Mouse (Mus musculus) MEL (cell line): ENCODE measurements around the gene Pcnx2. TPM values are rescaled to one million over a fixed set of nuclear protein-coding genes. Genes with fewer than 3 reads are reported as not detected.

ENCODE experiments used
- DNase-seq: peaks from one replicate; pipeline ENCODE4 v3.0.0; 2011; ENCODE audit warnings: low read depth, low spot score
- H3K27ac ChIP-seq: 2 replicates; pipeline ENCODE4 v1.5.1; 2012; ENCODE audit warnings: low read depth, mild to moderate bottlenecking, control low read depth, low read length, moderate library complexity; ENCODE audit not compliant: control insufficient read depth
- H3K27me3 ChIP-seq, 2 experiments: fragments of 150-350 bp in 1 of 2; sonication (generic) in 1 of 2; 2 replicates each; pipeline ENCODE4 v1.6.1; 2012; ENCODE audit warnings: low read length in 2 of 2, mild to moderate bottlenecking in 2 of 2, improper control_type of control experiment in 1 of 2, moderate library complexity in 1 of 2; ENCODE audit not compliant: insufficient read depth in 2 of 2, control insufficient read depth in 1 of 2
- H3K36me3 ChIP-seq, 2 experiments: 2 replicates each; pipeline ENCODE4 v1.6.1; 2012 to 2014; ENCODE audit warnings: low read length in 2 of 2, improper control_type of control experiment in 1 of 2, inconsistent platforms in 1 of 2, mild to moderate bottlenecking in 1 of 2; ENCODE audit not compliant: insufficient read depth in 2 of 2, control insufficient read depth in 1 of 2
- H3K4me1 ChIP-seq, 2 experiments: fragments of 150-350 bp in 1 of 2; sonication (generic) in 1 of 2; 2 replicates each; pipeline ENCODE4 v1.6.1; 2012; ENCODE audit warnings: low read length in 2 of 2, improper control_type of control experiment in 1 of 2, mild to moderate bottlenecking in 1 of 2; ENCODE audit not compliant: insufficient read depth in 2 of 2, control insufficient read depth in 1 of 2
- H3K4me3 ChIP-seq, 2 experiments: fragments of 150-350 bp in 1 of 2; sonication (generic) in 1 of 2; 2 replicates each; pipeline ENCODE4 v1.5.1; 2012; ENCODE audit warnings: low read depth in 2 of 2, low read length in 2 of 2, mild to moderate bottlenecking in 2 of 2, moderate library complexity in 2 of 2, control low read depth in 1 of 2, improper control_type of control experiment in 1 of 2; ENCODE audit not compliant: control insufficient read depth in 1 of 2, insufficient read depth in 1 of 2
- H3K79me2 ChIP-seq: 2 replicates; pipeline ENCODE4 v1.6.1; 2012; ENCODE audit warnings: mild to moderate bottlenecking, low read length, moderate library complexity; ENCODE audit not compliant: control insufficient read depth, poor library complexity, insufficient read depth
- H3K9ac ChIP-seq: 2 replicates; pipeline ENCODE4 v1.6.1; 2012; ENCODE audit warnings: low read depth, mild to moderate bottlenecking, control low read depth, low read length, moderate library complexity; ENCODE audit not compliant: control insufficient read depth, poor library complexity, severe bottlenecking
- H3K9me3 ChIP-seq: fragments of 150-350 bp; sonication (generic); replicated peaks from 2 replicates; pipeline ENCODE4 v1.6.1; 2012; ENCODE audit warnings: mild to moderate bottlenecking, low read length, improper control_type of control experiment, moderate library complexity; ENCODE audit not compliant: insufficient read depth
- BHLHE40 ChIP-seq: IDR thresholded peaks from 2 replicates; pipeline ENCODE4 v1.6.1; 2012; ENCODE audit warnings: low read depth, mild to moderate bottlenecking, inconsistent platforms, low read length, improper control_type of control experiment, borderline replicate concordance
- CHD1 ChIP-seq: IDR thresholded peaks from 2 replicates; pipeline ENCODE4 v1.6.1; 2012; ENCODE audit warnings: low read depth, mild to moderate bottlenecking, inconsistent platforms, low read length, improper control_type of control experiment
- CHD2 ChIP-seq: IDR thresholded peaks from 2 replicates; pipeline ENCODE4 v1.6.1; 2011; ENCODE audit warnings: low read length, improper control_type of control experiment
- CTCF ChIP-seq, 3 experiments: IDR thresholded peaks in 2 of 3; conservative IDR thresholded peaks in 1 of 3; 2 replicates each; pipeline ENCODE4 v1.5.1; 2011 to 2012; ENCODE audit warnings: low read length in 3 of 3, low read depth in 2 of 3, mild to moderate bottlenecking in 2 of 3, improper control_type of control experiment in 1 of 3, inconsistent platforms in 1 of 3, mixed read lengths in 1 of 3, moderate library complexity in 1 of 3; ENCODE audit not compliant: control insufficient read depth in 1 of 3, insufficient read depth in 1 of 3, poor library complexity in 1 of 3, severe bottlenecking in 1 of 3
- ELF1 ChIP-seq: IDR thresholded peaks from 2 replicates; pipeline ENCODE4 v1.6.1; 2014; ENCODE audit warnings: low read depth, mild to moderate bottlenecking, inconsistent platforms, low read length, improper control_type of control experiment, moderate library complexity
- EP300 ChIP-seq, 2 experiments: IDR thresholded peaks; 2 replicates each; pipeline ENCODE4 v1.6.1; 2011; ENCODE audit warnings: improper control_type of control experiment in 2 of 2, low read length in 2 of 2, low read depth in 1 of 2, mild to moderate bottlenecking in 1 of 2
- GABPA ChIP-seq: IDR thresholded peaks from 2 replicates; pipeline ENCODE4 v1.6.1; 2012; ENCODE audit warnings: low read depth, mild to moderate bottlenecking, inconsistent platforms, low read length, improper control_type of control experiment, moderate library complexity
- GATA1 ChIP-seq: IDR thresholded peaks from 2 replicates; pipeline ENCODE4 v1.6.1; 2011; ENCODE audit warnings: low read depth, low read length, improper control_type of control experiment
- HCFC1 ChIP-seq: IDR thresholded peaks from 2 replicates; pipeline ENCODE4 v1.6.1; 2012; ENCODE audit warnings: low read depth, mild to moderate bottlenecking, inconsistent platforms, low read length, improper control_type of control experiment, moderate library complexity
- JUND ChIP-seq: IDR thresholded peaks from 2 replicates; pipeline ENCODE4 v1.6.1; 2011; ENCODE audit warnings: low read depth, mild to moderate bottlenecking, improper control_type of control experiment, low read length
- KAT2A ChIP-seq: conservative IDR thresholded peaks from 2 replicates; pipeline ENCODE4 v1.6.1; 2012; ENCODE audit warnings: low read depth, low read length, improper control_type of control experiment, inconsistent platforms
- MAX ChIP-seq: IDR thresholded peaks from 2 replicates; pipeline ENCODE4 v1.6.1; 2011; ENCODE audit warnings: low read length, improper control_type of control experiment
- MAZ ChIP-seq: IDR thresholded peaks from 2 replicates; pipeline ENCODE4 v1.6.1; 2012; ENCODE audit warnings: low read depth, mild to moderate bottlenecking, inconsistent platforms, low read length, improper control_type of control experiment
- MEF2A ChIP-seq: IDR thresholded peaks from 2 replicates; pipeline ENCODE4 v1.6.1; 2014; ENCODE audit warnings: low read depth, mild to moderate bottlenecking, inconsistent platforms, low read length, improper control_type of control experiment; ENCODE audit not compliant: poor library complexity, insufficient replicate concordance, severe bottlenecking; ENCODE audit errors: extremely low read depth
- MYB ChIP-seq: IDR thresholded peaks from 2 replicates; pipeline ENCODE4 v1.6.1; 2011; ENCODE audit warnings: mild to moderate bottlenecking, low read depth, low read length, improper control_type of control experiment
- NELFE ChIP-seq: IDR thresholded peaks from 2 replicates; pipeline ENCODE4 v1.6.1; 2011; ENCODE audit warnings: low read depth, low read length, improper control_type of control experiment
- NRF1 ChIP-seq: IDR thresholded peaks from 2 replicates; pipeline ENCODE4 v1.6.1; 2014; ENCODE audit warnings: low read depth, mild to moderate bottlenecking, inconsistent platforms, low read length, improper control_type of control experiment, moderate library complexity; ENCODE audit not compliant: poor library complexity, insufficient read depth, severe bottlenecking
- RAD21 ChIP-seq: IDR thresholded peaks from 2 replicates; pipeline ENCODE4 v1.6.1; 2011; ENCODE audit warnings: mild to moderate bottlenecking, low read depth, low read length, improper control_type of control experiment
- TBP ChIP-seq: IDR thresholded peaks from 2 replicates; pipeline ENCODE4 v1.8.0; 2011; ENCODE audit warnings: low read depth, low read length, improper control_type of control experiment
- USF2 ChIP-seq, 2 experiments: IDR thresholded peaks; 2 replicates each; pipeline ENCODE4 v1.6.1; 2011 to 2012; ENCODE audit warnings: improper control_type of control experiment in 2 of 2, low read length in 2 of 2, borderline replicate concordance in 1 of 2, inconsistent platforms in 1 of 2, low read depth in 1 of 2, mild to moderate bottlenecking in 1 of 2; ENCODE audit not compliant: insufficient read depth in 1 of 2
- ZC3H11A ChIP-seq: IDR thresholded peaks from 2 replicates; pipeline ENCODE4 v1.6.1; 2012; ENCODE audit warnings: low read depth, mild to moderate bottlenecking, inconsistent platforms, low read length, improper control_type of control experiment
- ZMIZ1 ChIP-seq: IDR thresholded peaks from 2 replicates; pipeline ENCODE4 v1.6.1; 2012; ENCODE audit warnings: low read depth, mild to moderate bottlenecking, inconsistent platforms, low read length, improper control_type of control experiment, moderate library complexity
- polyA plus RNA-seq, 2 experiments: library from polyadenylated mRNA; stranded (reverse) in 1 of 2; unstranded in 1 of 2; fragments of >175 nt in 1 of 2; fragments of >200 nt in 1 of 2; gene quantifications; 2 replicates each; pipeline versions ENCODE4 v1.2.1 to v1.2.4; 2012; ENCODE audit warnings: low replicate concordance in 2 of 2, low read depth in 1 of 2; ENCODE audit not compliant: insufficient read length in 2 of 2, insufficient read depth in 1 of 2, missing spikeins in 1 of 2
- total RNA-seq: library from RNA; depleted of rRNA; stranded (reverse); fragments of 300-350 nt; gene quantifications from 2 replicates; pipeline ENCODE4 v1.2.3, GENCODE M21; 2012

Gene Pcnx2
- total and polyA plus RNA-seq, 3 experiments = 0.04 TPM; not detected in 2

DNA sequence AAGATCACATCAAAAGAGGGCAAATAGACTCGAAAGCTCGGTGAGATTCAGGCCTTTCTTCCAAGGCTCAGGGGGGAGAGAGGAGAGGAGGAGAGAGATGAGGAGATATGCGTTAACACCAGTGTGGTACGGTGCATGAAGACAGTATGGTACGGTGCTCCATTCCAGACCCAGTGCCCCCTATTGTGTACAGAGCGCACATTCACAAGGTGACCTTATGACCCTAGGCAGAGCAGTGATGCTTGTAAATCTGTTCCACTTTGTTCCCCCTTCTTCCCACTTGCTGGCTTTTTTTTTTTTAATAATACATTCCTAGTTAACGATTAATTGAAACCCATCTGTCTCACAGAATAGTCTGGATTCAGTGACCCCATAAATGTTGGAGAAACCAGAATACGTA, 21.4 kb upstream of the Pcnx2 start:
- TF ChIP-seq MAZ (no peak), KAT2A (no peak), BHLHE40 (no peak), MEF2A (no peak)
- Histone ChIP-seq H3K4me3 (no peak overlapping the region), H3K9me3 (no peaks in the 10 kb centered on the region), H3K79me2 (no peaks in the 10 kb centered on the region), H3K27ac (no peak overlapping the region), H3K4me1 (no peaks in the 10 kb centered on the region), H3K9ac (no peak overlapping the region), H3K36me3 (no peaks in the 10 kb centered on the region), H3K27me3 (no peaks in the 10 kb centered on the region)
- DNase-seq = no peak

DNA sequence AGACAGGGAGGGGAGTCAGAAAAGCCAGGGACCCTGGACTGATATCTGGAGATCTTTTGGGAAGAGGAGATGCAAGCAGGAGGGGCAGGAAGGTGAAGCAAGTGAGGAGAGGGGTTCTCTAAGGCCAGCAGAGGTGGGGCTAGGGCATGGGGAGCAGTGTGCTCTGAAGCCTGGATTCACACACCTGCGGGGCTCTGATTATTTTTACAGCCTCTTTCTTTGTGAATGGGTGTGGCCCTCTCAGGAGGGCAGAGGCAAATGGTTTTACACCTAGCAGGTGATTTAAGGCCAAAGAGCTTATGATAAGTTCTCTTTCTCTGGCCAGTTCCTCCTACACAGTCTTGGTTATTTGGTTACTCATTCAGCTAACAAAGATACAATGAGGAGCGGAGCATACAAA, 20.6 kb upstream of the Pcnx2 start:
- Histone ChIP-seq H3K27ac (no peak overlapping the region), H3K4me3 (no peak overlapping the region), H3K79me2 (no peaks in the 10 kb centered on the region), H3K9me3 (no peaks in the 10 kb centered on the region), H3K9ac (no peak overlapping the region), H3K27me3 (no peaks in the 10 kb centered on the region), H3K36me3 (no peaks in the 10 kb centered on the region), H3K4me1 (no peaks in the 10 kb centered on the region)
- no peak for DNase-seq
- TF ChIP-seq MYB (no peak), JUND (no peak), GATA1 (no peak), NRF1 (no peak), BHLHE40 (no peak), USF2 (IDR thresholded peaks at IDR 0.05; ENCODE audit: borderline replicate concordance in 1 of 2, insufficient read depth in 1 of 2, low read depth in 1 of 2, low read length in 2 of 2) (no peak), ZC3H11A (no peak), MAX (no peak), EP300 (IDR thresholded peaks at IDR 0.05; ENCODE audit: low read depth in 1 of 2, low read length in 2 of 2) (no peak), CTCF (IDR thresholded peaks at IDR 0.05 in 2 of 3, conservative IDR thresholded peaks at IDR 0.05 in 1 of 3; ENCODE audit: control insufficient read depth in 1 of 3, insufficient read depth in 1 of 3, low read depth in 2 of 3, low read length in 3 of 3, poor library complexity in 1 of 3, severe bottlenecking in 1 of 3) (no peak), CHD2 (no peak), GABPA (no peak), CHD1 (no peak), NELFE (no peak), ZMIZ1 (no peak), ELF1 (no peak), TBP (no peak), RAD21 (no peak), HCFC1 (no peak)
